Mouse (Mus musculus) CD4-positive, CD25-positive, alpha-beta regulatory T cell, adult 9 weeks (primary cell): ENCODE results near the gene Gm49340. TPM values are rescaled to one million over a fixed set of nuclear protein-coding genes. Genes with fewer than 3 reads are reported as not detected.

Experiments used
- polyA plus RNA-seq: library from polyadenylated mRNA; unstranded; fragments of 100-300 nt; shearing (Covaris generic); gene quantifications from one replicate; pipeline ENCODE4 v1.2.1, GENCODE M21; 2017

Gene Gm49340
- not detected for polyA plus RNA-seq

DNA sequence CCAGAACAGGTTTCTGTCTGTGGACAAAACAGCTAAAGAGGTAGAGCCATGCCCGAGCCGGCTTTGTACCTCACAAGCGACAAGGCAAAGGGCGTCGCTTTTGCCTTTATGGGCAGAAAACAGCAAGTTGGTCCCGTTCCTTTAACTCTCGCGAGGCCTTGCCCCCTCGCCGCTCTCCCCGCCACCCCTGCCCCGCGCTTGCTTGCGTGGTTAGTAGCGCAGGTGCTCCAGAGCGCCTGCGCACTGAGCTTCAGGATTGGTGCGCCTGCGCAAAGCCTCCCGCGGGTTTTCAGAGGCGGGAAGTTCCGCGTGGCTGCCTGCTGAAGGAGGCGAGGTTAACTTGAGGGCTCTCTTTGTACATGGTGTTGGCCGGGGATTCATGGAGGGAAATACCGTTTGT, at the start of gene Gm49340, which contains the start of the genes Aspa and Spata22:
Gene Gm49340, plus strand, starts transcription at position 300 of the 400 bp plus-strand sequence.
Gene Aspa, minus strand, starts transcription at position 155 of the 400 bp plus-strand sequence.
Gene Spata22, plus strand, starts transcription at position 300 of the 400 bp plus-strand sequence.

DNA sequence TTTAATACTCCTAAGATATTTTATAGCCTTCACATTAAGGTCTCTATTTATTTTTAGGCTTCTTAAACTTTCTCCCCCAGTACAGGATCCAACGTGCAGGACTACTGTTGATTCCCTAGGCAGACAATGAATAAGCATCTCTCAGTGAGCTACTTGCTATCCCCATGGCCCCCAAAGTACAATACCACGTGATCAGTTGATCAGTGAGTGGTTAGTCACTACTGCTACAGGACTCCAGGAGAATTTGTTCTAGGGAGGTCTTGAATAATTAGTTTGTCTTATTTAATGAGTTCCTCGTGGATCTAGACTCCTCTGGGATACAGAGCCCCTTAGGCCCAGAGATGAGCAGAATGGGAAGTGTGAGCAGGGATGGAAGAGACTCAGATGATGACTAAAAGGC, 20.9 kb downstream of the Gm49340 start, which contains the start of gene Olfr20:
Gene Olfr20, plus strand, starts transcription at position 301 of the 400 bp plus-strand sequence.

GRCm38 (mm10) chr11:73370946-73371345, 41.4 kb downstream of the Gm49340 start, which contains the start of gene Olfr376:
Gene Olfr376, plus strand, starts transcription at chr11:73371246.

DNA sequence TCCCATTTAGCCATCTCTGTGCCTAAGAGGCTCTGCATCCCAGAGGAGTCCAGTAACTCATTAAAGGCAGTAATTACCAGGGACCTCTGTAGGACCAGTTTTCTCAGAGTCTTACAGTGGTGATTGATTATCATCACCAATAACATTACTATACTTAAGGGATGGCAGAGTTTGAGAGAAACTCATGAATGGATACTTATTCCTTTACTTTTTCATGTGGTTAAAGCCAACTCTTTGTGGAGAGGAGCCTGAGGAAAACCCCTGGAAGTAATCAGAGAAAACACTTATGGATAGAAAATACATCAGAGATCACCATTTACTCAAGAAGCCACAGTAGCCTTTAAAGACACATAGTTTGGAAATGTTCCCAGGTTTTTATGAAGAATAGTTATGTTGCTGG, 70.0 kb downstream of the Gm49340 start, which contains the start of gene Olfr1:
Gene Olfr1, minus strand, starts transcription at position 101 of the 400 bp plus-strand sequence.

Other genes starting within 250 kb of the Gm49340 start
- gene Itgae, start 239.2 kb upstream of the Gm49340 start, polyA plus RNA-seq, result 46.7 TPM
- gene Haspin, start 191.4 kb upstream of the Gm49340 start, polyA plus RNA-seq, result 5.8 TPM
- gene P2rx5, start 169.3 kb upstream of the Gm49340 start, polyA plus RNA-seq, result not detected
- gene Emc6, start 152.7 kb upstream of the Gm49340 start, polyA plus RNA-seq, result 38.2 TPM
- 33.1 TPM for gene Tax1bp3, start 152.7 kb upstream of the Gm49340 start, polyA plus RNA-seq
- 17.8 TPM for gene Ctns, start 130.7 kb upstream of the Gm49340 start, polyA plus RNA-seq
- gene Shpk, start 130.3 kb upstream of the Gm49340 start, polyA plus RNA-seq, result 11.7 TPM
- not detected for gene Trpv1, start 95.4 kb upstream of the Gm49340 start, polyA plus RNA-seq
- gene Trpv3, start 62.4 kb upstream of the Gm49340 start, polyA plus RNA-seq, result not detected
- not detected for gene Aspa, start 145 bp upstream of the Gm49340 start, polyA plus RNA-seq
- not detected for gene Spata22, start within 50 bp of the Gm49340 start, polyA plus RNA-seq
- gene Olfr20, start 21.0 kb downstream of the Gm49340 start, polyA plus RNA-seq, result not detected
- gene Olfr376, start 41.5 kb downstream of the Gm49340 start, polyA plus RNA-seq, result 0.29 TPM
- not detected for gene Olfr1, start 69.9 kb downstream of the Gm49340 start, polyA plus RNA-seq
- not detected for gene Olfr378, start 98.7 kb downstream of the Gm49340 start, polyA plus RNA-seq
- gene Olfr380, start 127.8 kb downstream of the Gm49340 start, polyA plus RNA-seq, result not detected
- gene Olfr381, start 161.9 kb downstream of the Gm49340 start, polyA plus RNA-seq, result not detected
- gene Olfr382, start 187.5 kb downstream of the Gm49340 start, polyA plus RNA-seq, result not detected